Mouse (Mus musculus) left cerebral cortex, postnatal 25 days (tissue): ENCODE measurements around the gene Lsm7. TPM values are rescaled to one million over a fixed set of nuclear protein-coding genes. Genes with fewer than 3 reads are reported as not detected.

Source experiments
- DNase-seq, 2 experiments: peaks; one replicate each; pipeline ENCODE4 v3.0.0; 2022; ENCODE audit warnings: low spot score in 2 of 2, mixed read lengths in 1 of 2
- intact Hi-C: fragments of 180-260 bp; cut with DNase I; formaldehyde crosslinking; loops from one replicate; pipeline ENCODE4 v1.15.1; 2025
- total RNA-seq, 2 experiments: library from RNA; stranded (reverse); gene quantifications; 2 replicates each; pipeline ENCODE4 v1.2.3; 2021

Lsm7 gene
- total RNA-seq, result 10 to 100 TPM; 35.9 to 47.8 TPM

DNA sequence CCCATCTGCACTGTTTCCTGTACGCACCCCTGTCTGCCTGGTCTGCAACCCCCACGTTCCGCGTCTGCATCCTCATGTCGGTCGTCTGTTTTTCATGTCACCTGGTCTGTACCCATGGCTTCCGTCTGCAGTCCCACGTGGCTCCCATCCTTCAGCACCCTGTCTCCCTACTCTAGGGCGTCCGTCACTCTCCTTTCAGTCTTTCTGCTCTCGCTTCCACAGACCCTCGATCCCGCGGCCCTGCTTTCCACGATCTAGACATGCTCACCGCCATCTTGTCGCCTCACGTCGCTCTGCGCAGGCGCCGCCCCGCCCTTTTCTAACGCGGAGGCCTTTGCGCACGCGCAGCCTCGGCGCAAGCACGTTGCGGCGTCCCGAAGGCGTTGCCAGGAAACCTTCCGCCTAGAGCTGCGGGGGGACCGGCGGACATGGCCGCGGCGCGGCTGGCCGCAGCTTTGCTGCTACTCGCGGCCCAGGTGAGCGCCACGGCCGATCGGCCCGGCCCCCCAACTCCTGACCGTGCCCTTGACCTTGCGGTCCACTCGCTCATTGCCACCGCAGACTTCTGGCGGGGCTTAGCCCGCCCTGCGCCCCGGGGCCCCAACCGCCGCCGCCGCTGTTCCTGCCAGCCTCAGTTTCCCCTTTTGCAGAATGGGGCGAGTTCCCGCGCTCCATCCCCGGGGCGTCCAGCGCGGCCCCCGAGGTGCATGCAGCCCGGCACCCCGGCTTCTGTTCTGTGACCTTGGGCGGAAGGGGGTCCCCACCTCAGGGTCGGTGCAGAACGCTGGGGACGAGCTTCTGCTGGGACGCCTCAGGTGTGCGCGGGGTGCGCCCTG is at the start of gene Lsm7, which contains the start of gene Sppl2b:
Gene Lsm7 (minus strand): TSS at position 297 of the 836 bp plus-strand sequence.
Gene Sppl2b (plus strand): TSS at position 363 of the 836 bp plus-strand sequence.
- intact Hi-C loops, result loop anchor here (1.0 kb wide), 1 partner anchor 29 kb away; the partner anchor contains the start of gene Oaz1
- peak; percentile 97 for DNase-seq

DNA sequence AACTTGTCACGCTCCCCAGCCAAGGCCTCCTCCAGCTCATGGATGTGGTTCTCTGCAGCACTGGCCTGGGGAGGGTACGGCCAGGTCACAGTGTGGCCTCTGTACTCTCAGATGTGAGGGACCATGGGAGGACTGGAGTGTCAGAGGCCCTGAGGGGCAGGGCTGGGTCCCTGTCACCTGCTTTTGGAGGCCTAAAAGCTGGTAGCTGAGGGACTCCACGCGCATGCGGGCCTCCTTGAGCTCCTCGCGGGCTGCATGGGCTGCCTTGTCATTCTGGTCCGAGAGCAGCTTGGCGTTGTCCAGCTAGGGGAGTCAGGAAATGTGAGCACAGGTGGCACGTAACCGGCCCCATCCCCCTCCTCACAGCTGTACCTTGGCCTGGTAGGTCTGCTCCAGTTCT is 49.7 kb upstream of the Lsm7 start:
- no peak for DNase-seq
- intact Hi-C loops, result no loop called here

DNA sequence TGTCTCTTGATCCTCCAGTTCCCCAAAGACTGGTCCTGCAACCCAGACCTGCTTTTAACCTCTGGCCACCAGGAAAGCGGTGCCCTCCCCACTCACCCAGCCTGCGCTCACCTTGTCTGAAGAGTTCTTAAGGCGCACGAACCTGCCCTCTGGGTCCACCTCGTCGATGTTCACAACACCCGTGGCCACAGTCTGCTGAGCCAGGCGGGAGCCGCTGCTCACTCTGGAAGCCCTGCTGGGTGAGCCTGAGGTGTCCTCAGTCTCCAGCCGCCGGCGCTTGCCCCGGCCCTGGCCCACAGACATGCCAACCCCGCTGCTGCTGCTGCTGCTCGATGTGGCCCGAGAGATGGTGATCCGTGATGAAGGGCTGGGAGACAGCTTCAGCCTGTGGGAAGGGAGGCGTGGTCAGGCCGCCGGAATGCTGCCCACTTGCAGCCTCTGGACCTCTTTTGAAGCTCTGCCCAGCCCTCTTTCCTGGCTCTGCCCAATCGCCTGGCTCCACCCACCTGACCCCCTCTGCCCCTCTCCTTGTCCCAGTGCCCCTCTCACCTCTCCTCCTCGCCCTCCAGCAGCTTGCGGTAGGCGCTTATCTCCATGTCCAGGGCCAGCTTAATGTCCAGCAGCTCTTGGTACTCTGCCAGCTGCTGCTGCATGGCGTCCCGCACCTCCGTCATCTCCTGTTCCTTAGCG is 49.1 kb upstream of the Lsm7 start:
- intact Hi-C loops, result no loop called here
- DNase-seq, result no peak

DNA sequence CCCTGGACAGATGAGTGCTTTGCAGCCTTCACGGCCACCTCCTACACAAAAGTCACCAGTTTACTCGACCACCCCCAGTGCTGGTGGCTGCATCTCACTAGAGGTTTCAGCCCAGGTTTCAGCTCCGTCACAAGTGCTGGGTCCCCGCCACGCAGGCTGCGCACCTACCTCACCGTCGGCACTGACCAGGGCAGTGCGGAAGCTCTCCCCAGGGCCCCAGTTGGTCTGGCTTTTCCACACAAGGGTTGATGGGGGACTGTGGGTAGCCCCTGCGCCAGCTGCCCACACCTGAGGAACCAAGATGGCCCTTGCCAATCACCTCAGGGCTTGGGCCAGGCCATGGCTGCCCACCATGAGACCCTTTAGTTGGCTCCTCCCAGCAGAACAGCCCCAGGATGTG is 48.3 kb upstream of the Lsm7 start:
- intact Hi-C loops, result no loop called here
- no peak for DNase-seq

DNA sequence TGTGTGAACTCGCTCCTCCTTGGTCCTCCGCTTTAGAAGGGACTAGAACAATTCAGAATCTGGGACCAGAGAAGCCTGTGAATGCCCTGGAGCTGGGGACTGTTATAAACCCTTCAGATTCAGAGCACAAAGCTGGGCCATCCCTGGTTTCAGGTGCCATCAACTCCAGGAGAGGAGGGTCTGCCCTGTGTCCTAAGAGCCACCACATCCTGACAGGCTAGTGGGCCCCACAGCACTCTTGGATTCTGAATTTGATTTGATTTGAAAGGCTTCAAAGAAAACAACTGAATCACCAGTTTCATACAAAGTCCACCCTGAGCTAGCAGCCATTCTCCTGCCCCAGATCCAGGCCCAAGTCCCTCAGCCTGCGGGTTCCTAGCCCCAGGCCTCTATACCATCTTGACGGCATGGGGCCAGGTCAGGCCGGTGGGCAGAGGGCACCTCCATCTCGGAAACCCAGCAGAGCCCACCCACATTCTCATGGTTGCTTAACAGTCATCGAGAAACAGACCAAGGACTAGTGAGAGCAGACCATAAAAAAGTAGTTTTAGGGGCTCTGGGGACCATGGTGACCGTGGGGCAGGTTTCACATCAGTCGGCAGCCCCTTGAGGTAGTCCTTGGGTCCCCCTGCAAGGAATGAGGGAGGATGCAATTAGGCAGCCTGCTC is 47.4 kb upstream of the Lsm7 start:
- no peak for DNase-seq
- intact Hi-C loops, result no loop called here

DNA sequence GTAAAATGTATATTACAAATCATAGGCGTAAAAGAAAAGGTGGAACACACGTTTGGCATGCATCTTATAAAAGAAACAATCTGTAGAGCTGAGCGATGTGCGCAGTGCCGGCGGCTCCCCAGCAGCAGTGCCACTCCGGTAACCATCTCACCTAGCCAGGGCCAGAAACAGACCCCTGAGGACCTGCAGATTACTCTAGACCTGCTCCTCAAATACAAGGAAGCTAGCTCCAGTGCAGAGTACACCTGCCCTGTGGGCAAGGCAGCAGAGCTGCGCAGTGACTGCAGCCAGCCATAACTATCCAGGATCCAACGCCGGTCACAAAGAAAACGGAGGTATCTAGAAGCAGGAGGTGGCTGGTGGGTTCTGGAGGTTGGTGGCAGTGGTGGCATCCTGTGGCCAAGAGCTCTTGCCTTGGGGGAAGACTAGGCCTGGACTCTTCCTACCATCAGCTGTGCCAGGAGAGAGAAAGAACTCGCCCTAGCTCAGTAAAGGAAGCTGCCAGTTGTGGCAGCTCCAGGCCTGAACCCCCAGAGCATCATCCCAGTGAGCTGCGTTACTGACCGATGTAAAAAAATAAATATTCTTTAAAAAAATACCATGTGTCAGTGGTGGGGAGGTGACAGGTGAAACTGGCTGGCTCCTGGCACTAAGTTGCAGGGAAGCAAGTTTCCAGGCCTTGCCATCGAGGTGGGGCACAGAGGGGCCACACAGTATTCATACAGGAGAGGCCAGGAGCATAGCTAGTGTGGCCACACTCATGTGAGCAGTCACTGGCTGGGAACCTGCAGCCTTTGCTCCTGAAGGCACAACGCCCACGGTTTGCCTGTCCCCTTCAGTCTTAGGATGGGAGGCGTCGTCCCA is 46.6 kb upstream of the Lsm7 start:
- intact Hi-C loops, result no loop called here
- DNase-seq, result no peak

DNA sequence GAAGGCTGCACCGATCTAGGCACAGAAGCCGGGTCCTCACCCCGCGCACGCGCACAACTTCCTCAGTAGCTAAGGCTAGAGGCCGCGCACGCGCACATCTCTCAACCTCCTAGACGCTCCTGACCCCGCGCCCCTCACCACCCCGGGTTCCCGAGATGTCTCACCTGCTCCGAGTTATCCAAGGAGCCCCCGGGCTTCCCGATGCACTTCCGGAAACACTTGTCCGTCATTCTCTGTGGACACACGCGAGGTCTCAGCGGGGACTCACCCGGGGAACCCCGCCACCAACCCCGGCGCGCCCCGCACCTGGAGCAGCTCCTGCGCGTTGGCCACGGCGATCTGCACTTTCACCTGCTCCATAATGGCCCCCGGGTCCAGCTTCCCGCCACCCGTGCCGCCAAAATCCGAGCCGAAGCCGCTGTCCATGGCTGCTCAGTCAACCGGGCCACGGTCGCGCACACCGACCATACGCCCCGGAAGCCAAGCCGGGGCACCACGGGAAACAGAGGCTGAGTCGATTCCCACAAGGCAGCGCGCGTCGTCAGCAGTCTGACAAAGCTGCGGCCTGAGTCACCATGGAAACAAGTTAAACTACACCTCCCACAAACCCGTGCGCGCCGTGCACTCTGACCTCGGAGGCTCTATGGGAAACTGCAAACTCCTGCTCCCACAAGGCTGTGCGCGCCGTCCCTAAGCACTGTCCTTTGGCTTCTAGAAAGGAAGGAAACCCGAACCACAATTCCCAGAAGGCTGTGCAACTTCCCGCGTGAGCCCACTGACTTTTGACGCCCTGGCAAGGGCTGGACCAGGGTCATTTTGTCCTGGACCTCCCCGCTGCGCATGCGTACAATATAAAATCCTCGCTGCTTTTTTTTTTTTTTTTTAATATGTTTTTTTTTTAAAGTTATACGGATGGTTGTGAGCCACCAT is 45.6 kb upstream of the Lsm7 start, which contains the start of gene Timm13:
Gene Timm13 (minus strand): TSS at position 652 of the 930 bp plus-strand sequence.
- intact Hi-C loops, result no loop called here

DNA sequence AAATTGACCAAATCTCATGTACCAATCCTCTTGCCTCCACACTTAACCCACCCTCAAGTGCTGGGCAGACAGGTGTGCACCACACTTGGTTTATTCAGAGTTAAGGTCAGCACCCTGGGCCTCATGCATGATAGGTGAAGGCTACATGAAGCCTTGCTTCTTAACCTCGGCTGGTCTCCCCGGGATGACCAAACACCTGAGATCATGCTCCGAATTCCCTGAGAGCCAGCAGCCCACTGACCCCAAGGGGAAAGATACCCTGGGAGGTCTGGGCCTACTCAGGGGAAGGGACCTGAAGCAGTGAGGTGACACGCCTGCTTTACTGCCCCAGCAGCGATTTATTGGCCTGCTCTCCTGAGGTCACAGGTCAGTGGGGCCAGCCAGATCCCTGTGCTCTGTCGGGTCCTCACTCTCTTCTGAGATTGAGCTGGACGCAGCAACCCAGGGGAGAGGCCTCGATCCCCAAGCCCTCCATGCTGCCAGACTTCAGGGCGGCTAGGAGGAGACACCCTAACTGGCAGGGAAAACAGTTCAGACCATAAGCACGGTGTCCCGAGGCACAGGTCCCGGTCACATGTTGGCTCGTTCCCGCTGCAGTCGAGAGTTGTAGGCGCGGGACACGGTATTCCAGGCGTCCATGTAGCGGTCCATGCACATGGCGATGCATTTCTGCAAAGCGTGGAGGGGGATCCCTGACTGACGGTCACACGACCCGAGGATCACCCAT is 44.7 kb upstream of the Lsm7 start:
- intact Hi-C loops, result no loop called here
- no peak for DNase-seq

More for the DNA sequence above, 45.6 kb upstream of the Lsm7 start, which contains the start of gene Timm13:
- peak; percentile 99 to 100 for DNase-seq

DNA sequence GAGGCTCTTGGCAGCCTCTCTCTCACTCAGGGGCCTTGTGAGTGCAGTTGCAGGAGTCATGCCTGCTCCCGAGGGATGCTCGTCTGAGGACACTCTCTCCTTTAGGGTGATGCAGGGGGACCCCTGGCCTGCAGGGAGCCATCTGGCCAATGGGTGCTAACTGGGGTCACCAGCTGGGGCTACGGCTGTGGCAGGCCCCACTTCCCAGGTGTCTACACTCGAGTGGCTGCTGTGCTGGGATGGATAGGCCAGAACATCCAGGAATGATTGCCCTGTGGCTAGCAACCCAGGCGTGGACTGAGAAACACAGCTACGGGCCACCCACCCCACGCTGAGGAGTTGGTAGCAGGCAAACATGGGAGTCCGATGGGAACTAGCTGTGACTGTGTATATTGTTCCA is 44.1 kb upstream of the Lsm7 start:
- DNase-seq, result no peak
- intact Hi-C loops, result no loop called here

DNA sequence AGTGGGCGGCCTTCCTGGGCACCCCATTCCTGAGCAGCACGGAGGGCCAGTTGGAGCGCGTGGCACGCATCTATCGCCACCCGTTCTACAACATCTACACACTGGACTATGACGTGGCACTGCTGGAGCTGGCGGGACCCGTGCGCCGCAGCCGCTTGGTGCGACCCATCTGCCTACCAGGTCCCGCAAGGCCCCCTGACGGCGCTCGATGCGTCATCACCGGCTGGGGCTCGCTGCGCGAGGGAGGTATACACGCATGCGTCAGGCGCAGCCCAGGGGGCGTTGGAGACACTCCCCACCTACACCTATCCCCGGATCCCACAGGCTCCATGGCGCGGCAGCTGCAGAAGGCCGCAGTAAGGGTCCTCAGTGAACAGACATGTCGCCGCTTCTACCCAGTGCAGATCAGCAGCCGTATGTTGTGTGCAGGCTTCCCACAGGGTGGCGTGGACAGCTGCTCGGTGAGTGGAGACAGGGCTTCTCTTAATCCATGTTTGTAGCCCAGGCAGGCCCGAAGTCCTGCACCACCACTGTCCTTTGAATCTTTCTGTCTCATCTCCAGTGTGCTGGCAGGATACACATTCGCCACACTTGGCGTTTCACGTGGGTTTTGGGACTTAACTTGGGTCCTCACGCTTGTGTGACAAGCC is 43.0 kb upstream of the Lsm7 start:
- DNase-seq, result peak; percentile 73 to 81
- intact Hi-C loops, result no loop called here

DNA sequence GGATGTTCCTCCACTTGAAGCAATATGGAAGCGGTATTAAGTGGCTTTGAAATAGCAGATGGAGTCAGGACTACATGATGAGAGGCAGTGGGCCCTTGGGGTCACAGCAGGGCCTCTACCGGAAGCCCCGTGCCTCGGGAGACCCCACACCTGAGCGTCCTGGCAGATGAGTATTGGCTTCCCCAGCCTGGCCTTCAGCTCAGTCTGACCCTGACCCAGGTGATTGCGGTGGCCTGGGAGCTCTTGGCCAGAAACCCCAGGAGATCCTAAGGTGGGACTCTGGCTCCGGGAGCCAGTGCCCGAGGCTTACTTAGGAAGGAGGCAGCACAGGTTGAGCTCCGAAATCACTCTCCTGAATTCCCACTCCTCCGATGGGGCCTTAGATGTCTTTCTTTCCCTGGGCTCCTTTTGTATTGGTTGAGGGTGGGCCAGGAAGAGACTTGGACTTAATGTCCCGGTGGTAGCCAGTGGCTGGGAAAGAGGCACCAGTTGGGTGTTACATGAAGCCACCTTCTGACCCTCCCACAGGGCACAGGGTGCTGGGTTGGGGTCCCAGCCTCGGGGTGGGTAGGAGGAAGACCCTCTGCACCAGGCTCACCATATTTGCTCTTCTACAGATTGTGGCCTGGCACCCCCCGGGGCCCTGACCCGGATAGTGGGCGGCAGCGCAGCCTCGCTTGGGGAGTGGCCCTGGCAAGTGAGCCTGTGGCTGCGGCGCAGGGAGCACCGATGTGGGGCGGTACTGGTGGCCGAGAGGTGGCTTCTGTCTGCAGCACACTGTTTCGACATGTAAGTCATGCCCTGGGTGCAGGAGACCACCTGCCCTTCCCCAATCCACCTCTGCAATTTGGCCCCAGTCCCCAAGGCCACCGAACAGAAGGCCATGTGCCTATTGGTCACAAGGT is 41.8 kb upstream of the Lsm7 start:
- intact Hi-C loops, result no loop called here

DNA sequence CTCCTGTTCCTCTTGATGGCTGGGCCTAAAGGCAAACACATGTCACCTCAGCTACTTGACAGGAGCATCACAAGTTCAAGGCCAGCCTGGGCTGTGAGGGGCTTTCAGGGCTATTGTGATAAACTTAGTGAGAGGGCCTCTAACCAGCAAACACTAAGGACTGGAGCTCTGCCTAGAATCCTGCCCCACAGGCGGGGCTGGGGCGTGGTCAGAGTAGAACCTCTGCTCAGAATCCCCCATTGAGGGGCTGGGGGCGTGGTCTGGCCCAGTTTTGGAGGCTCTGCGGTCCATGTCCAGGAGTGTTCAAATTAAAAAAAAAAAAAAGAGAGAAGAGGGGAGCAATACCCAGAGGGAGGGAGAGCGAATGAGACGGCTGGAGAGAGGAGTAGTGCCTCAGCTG is 40.7 kb upstream of the Lsm7 start:
- no peak for DNase-seq
- intact Hi-C loops, result no loop called here

More for the DNA sequence above, 41.8 kb upstream of the Lsm7 start:
- DNase-seq, result no peak

DNA sequence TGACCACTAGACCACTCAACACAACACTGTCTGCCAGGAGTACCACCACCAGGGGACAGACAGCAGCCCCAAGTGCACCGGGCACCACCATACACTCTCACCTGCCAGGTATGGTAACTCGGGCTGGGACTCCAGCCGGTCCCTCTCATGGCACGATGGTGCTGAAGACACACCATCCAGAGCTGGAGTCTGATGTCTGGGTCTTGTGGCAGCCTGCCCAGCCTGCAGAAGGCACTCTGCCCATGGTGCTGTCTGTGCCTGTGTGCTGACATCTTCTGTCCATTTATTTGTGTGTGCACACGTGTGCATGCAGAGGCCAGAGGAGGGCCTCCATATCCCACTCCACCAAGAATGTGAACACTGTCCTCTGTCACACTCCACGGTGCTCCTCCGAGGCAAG is 40.1 kb upstream of the Lsm7 start:
- intact Hi-C loops, result no loop called here
- no peak for DNase-seq

DNA sequence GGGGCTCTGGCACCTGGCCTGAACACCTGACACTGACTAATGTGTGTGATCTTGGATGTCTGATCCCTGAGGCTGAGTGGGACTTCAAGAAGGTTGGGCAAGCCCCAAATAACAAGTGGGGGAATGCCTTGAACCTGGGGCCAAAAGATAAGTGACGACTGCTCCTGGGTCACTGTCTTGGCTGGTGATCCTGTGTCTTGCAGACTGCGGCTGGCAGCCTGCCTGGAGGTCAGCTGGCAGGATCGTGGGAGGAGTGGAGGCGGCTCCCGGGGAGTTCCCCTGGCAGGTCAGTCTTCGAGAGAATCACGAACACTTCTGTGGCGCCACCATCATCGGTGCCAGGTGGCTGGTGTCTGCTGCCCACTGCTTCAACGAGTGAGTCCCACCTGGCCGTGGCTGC is 32.2 kb upstream of the Lsm7 start:
- intact Hi-C loops, result no loop called here
- DNase-seq, result no peak

DNA sequence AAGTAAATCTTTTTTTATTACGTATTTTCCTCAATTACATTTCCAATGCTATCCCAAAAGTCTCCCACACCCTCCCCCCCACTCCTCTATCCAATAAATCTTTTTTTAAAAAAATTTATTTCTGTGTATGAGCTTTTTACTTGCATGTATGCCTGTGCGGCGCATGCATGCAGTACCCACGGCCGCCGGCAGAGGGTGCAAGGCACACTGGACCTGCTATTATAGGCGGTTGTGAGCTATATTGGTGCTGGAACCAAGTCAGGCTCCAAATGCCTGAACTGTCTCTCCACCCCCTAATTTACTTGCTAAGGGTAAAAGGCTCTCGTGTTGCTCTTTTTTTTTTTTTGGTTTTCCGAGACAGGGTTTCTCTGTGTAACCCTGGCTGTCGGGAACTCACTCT is 26.3 kb upstream of the Lsm7 start:
- intact Hi-C loops, result loop anchor here (2.0 kb wide), 1 partner anchor 114 kb away; no protein-coding TSS in a partner anchor

DNA sequence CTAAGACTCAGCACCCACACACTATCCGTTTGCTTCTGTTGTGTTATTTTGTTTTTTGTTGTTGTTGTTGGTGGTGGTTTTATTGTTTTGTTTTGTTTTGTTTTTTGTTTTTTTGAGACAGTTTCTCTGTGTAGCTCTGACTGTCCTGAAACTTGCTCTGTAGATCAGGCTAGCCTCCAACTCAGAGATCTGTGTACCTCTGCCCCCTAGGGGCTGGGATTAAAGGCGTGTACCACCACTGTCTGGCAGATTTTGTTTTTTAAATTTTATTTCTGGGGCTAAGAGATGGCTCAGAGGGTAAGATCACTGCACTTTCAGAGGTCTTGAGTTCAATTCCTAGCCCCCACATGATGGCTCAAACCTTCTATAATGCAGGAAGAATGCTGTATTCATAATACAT is 25.9 kb upstream of the Lsm7 start:
- intact Hi-C loops, result loop anchor here (1.0 to 2.0 kb wide), 2 partner anchors 59 to 114 kb away; no protein-coding TSS in a partner anchor

More for the DNA sequence above, 26.3 kb upstream of the Lsm7 start:
- peak in 1 of 2 experiments; percentile 63 for DNase-seq

More for the DNA sequence above, 25.9 kb upstream of the Lsm7 start:
- no peak for DNase-seq
